8 mouse cellular contexts compared by ENCODE assay signal in the genomic region with DNA sequence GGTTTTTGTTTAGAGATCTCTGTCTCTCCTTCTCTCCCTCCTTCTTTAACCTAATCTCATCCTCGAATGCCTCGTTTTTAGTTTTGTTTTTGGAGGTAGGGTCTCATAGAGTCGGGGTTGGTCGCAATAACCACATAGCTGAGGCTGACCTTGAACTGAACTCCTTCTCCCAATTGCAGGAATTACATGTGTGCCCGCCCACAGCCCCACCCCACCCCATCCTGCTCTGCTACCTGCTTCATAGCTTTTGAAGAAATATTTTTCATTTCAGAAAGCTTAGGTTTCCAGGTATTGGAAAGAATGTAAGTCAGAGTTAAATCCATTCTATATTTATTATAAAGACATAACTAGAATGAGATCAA. TPM values are rescaled to one million over a fixed set of nuclear protein-coding genes. Genes with fewer than 3 reads are reported as not detected.
A peak's percentile ranks its signal among the peaks of the same experiment; 100 is the strongest.
DNase-seq lines count a peak whose midpoint lies in the region; ATAC-seq and TF ChIP-seq lines count a peak whose summit lies in the region.
"Had no signal": no experiment of that assay in that cellular context is flagged by ENCODE, and none has a peak within 500 bp of the region (broad histone marks: within the 10 kb centered on the region; RNA-seq: fewer than 3 reads in every experiment).

No protein-coding gene starts in this region.

- ATAC-seq in lung, embryonic 15.5 days (ENCODE audit: borderline replicate concordance, extremely low read depth, low FRiP score, low TSS enrichment): peak; percentile 46; the same call in 1 of the 2 replicates
- ATAC-seq in forebrain, embryonic 11.5 days (replicated peaks; ENCODE audit: low FRiP score): peak; percentile 45
- peak; percentile 58 for ATAC-seq in limb, embryonic 14.5 days (ENCODE audit: low FRiP score, low read depth)

- no peak for TF ChIP-seq CTCF in small intestine, adult 2 months (IDR thresholded peaks at IDR 0.05; ENCODE audit: extremely low read depth, insufficient read length, insufficient replicate concordance, low read depth, low read length)

- H3K9me3 ChIP-seq in lung, embryonic 15.5 days: no peaks in the 10 kb centered on the region
- H3K9me3 ChIP-seq in forebrain, embryonic 11.5 days (ENCODE audit: control insufficient read depth, low read length): no peaks in the 10 kb centered on the region
- H3K9me3 ChIP-seq in limb, embryonic 14.5 days (ENCODE audit: control insufficient read depth, low read length): no peaks in the 10 kb centered on the region

- no peaks in the 10 kb centered on the region for H3K27me3 ChIP-seq in lung, embryonic 15.5 days
- H3K27me3 ChIP-seq in forebrain, embryonic 11.5 days (ENCODE audit: control insufficient read depth, insufficient read depth, low read length): no peaks in the 10 kb centered on the region
- no peaks in the 10 kb centered on the region for H3K27me3 ChIP-seq in limb, embryonic 14.5 days (ENCODE audit: control insufficient read depth, insufficient read depth, low read length)
- no peaks in the 10 kb centered on the region for H3K27me3 ChIP-seq in small intestine, adult 2 months (ENCODE audit: control insufficient read depth, insufficient read depth, low read length)

- WGBS in lung, embryonic 15.5 days: 31% methylated on average over 5 of the region's 5 CpGs
- 59% methylated on average over 5 of the region's 5 CpGs for WGBS in forebrain, embryonic 11.5 days
- 46% methylated on average over 5 of the region's 5 CpGs for WGBS in limb, embryonic 14.5 days
- WGBS in small intestine, adult 2 months: 25% methylated on average over 5 of the region's 5 CpGs

- H3K9ac ChIP-seq in lung, embryonic 15.5 days: peak overlapping the region; percentile 28; the same call in 1 of the 2 replicates
- H3K9ac ChIP-seq in forebrain, embryonic 11.5 days (ENCODE audit: low read length): no peak overlapping the region
- peak overlapping the region; percentile 81; the same call in 1 of the 2 replicates for H3K9ac ChIP-seq in limb, embryonic 14.5 days (ENCODE audit: low read depth, low read length, severe bottlenecking)

- 0 out of 2 replicates have a peak, but pooled peaks cover 4% of the 10 kb centered on the region for H3K36me3 ChIP-seq in lung, embryonic 15.5 days
- H3K36me3 ChIP-seq in forebrain, embryonic 11.5 days (ENCODE audit: control insufficient read depth, insufficient read depth, low read length): no peaks in the 10 kb centered on the region
- no peaks in the 10 kb centered on the region for H3K36me3 ChIP-seq in limb, embryonic 14.5 days (ENCODE audit: control insufficient read depth, insufficient read depth, low read length)
- 0 out of 2 replicates have a peak, but pooled peaks cover 4% of the 10 kb centered on the region for H3K36me3 ChIP-seq in small intestine, adult 2 months (ENCODE audit: control insufficient read depth, insufficient read depth, low read length)

- no peak for DNase-seq in lung, postnatal 36 days
- DNase-seq in forebrain, embryonic 11.5 days (ENCODE audit: low spot score): no peak
- no peak for DNase-seq in limb, embryonic 14.5 days (ENCODE audit: low spot score)
- no peak for DNase-seq in thymus, postnatal 25 days
- no peak for DNase-seq in right cerebral cortex, postnatal 4 days

- H3K27ac ChIP-seq in lung, embryonic 15.5 days: no peak overlapping the region
- H3K27ac ChIP-seq in forebrain, embryonic 11.5 days (ENCODE audit: low read depth, low read length): no peak overlapping the region
- H3K27ac ChIP-seq in limb, embryonic 14.5 days (replicated peaks; ENCODE audit: low read depth, low read length): no peak overlapping the region
- H3K27ac ChIP-seq in small intestine, adult 2 months (ENCODE audit: insufficient read depth, low read depth, low read length): peak overlapping the region; percentile 41; the same call in 1 of the 2 replicates

- peak overlapping the region; percentile 63 for H3K4me3 ChIP-seq in lung, embryonic 15.5 days
- peak overlapping the region; percentile 76 for H3K4me3 ChIP-seq in forebrain, embryonic 11.5 days (ENCODE audit: low read depth, low read length)
- H3K4me3 ChIP-seq in limb, embryonic 14.5 days (replicated peaks; ENCODE audit: low read length): peak overlapping the region; percentile 71
- H3K4me3 ChIP-seq in small intestine, adult 2 months (ENCODE audit: low read depth, low read length): peak overlapping the region; percentile 89

- TF ChIP-seq POLR2A in limb, embryonic 14.5 days (IDR thresholded peaks at IDR 0.05; ENCODE audit: borderline replicate concordance, extremely low read depth, insufficient read depth, insufficient read length): no peak
- TF ChIP-seq POLR2A in small intestine, adult 2 months (IDR thresholded peaks at IDR 0.05; ENCODE audit: low read depth, low read length): no peak

- H3K4me2 ChIP-seq in lung, embryonic 15.5 days: peak overlapping the region; percentile 67
- H3K4me2 ChIP-seq in forebrain, embryonic 11.5 days (ENCODE audit: low read depth, low read length, severe bottlenecking): peak overlapping the region; percentile 63; the same call in 1 of the 2 replicates
- peak overlapping the region; percentile 69 for H3K4me2 ChIP-seq in limb, embryonic 14.5 days (replicated peaks; ENCODE audit: low read depth, low read length, severe bottlenecking)

- H3K4me1 ChIP-seq in lung, embryonic 15.5 days: peaks cover 4% of the 10 kb centered on the region; the same call in 1 of the 2 replicates
- no peaks in the 10 kb centered on the region; the same call in 1 of the 2 replicates for H3K4me1 ChIP-seq in forebrain, embryonic 11.5 days (replicated peaks; ENCODE audit: control insufficient read depth, insufficient read depth, low read length)
- peaks cover 8% of the 10 kb centered on the region for H3K4me1 ChIP-seq in limb, embryonic 14.5 days (ENCODE audit: control insufficient read depth, insufficient read depth, low read length)
- 0 out of 2 replicates have a peak, but pooled peaks cover 2% of the 10 kb centered on the region for H3K4me1 ChIP-seq in small intestine, adult 2 months (ENCODE audit: control insufficient read depth, insufficient read depth, insufficient read length, low read length)

RNA-seq across cellular contexts. Expression of gene Dtd2, which starts 0.3 kb away (rescaled TPM):
- polyA plus RNA-seq in lung, embryonic 15.5 days (2015; fragmentation: Nextera tagmentation; extraction: Ambion mirVana): 25.3 and 25.4 TPM in 2 replicates
- polyA plus RNA-seq in forebrain, embryonic 11.5 days (2014; fragmentation: Nextera tagmentation; extraction: Ambion mirVana): 26.6 and 28.7 TPM in 2 replicates
- 11.4 and 14.6 TPM in 2 replicates for polyA plus RNA-seq in limb, embryonic 14.5 days (2012; rRNA removed)
- 18.7 and 20.3 TPM in 2 replicates for polyA plus RNA-seq in limb, embryonic 14.5 days (2014; fragmentation: Nextera tagmentation; extraction: Ambion mirVana)
- polyA plus RNA-seq in small intestine, adult 2 months (2012; rRNA removed): 0.96 and 3.9 TPM in 2 replicates

RNA-seq across cellular contexts. Expression of gene Gpr33, which starts 21.2 kb away (rescaled TPM):
- not detected in 2 replicates for polyA plus RNA-seq in lung, embryonic 15.5 days (2015; fragmentation: Nextera tagmentation; extraction: Ambion mirVana)
- not detected in 2 replicates for polyA plus RNA-seq in forebrain, embryonic 11.5 days (2014; fragmentation: Nextera tagmentation; extraction: Ambion mirVana)
- polyA plus RNA-seq in limb, embryonic 14.5 days (2012; rRNA removed): not detected in 2 replicates
- polyA plus RNA-seq in limb, embryonic 14.5 days (2014; fragmentation: Nextera tagmentation; extraction: Ambion mirVana): not detected in 2 replicates
- not detected in 2 replicates for polyA plus RNA-seq in small intestine, adult 2 months (2012; rRNA removed)
- polyA plus RNA-seq: brain, embryonic 14.5 days had no signal

RNA-seq across cellular contexts. Expression of gene Heatr5a, which starts 35.5 kb away (rescaled TPM):
- polyA plus RNA-seq in lung, embryonic 15.5 days (2015; fragmentation: Nextera tagmentation; extraction: Ambion mirVana): 12.7 and 13.8 TPM in 2 replicates
- polyA plus RNA-seq in forebrain, embryonic 11.5 days (2014; fragmentation: Nextera tagmentation; extraction: Ambion mirVana): 13.3 and 16.8 TPM in 2 replicates
- 24.8 and 35.9 TPM in 2 replicates for polyA plus RNA-seq in limb, embryonic 14.5 days (2012; rRNA removed)
- polyA plus RNA-seq in limb, embryonic 14.5 days (2014; fragmentation: Nextera tagmentation; extraction: Ambion mirVana): 14.1 and 14.7 TPM in 2 replicates
- 45.3 and 66.8 TPM in 2 replicates for polyA plus RNA-seq in small intestine, adult 2 months (2012; rRNA removed)
